Mouse (Mus musculus) erythroid progenitor cell, adult 5-6 weeks (primary cell): ENCODE measurements at regions not wholly inside any gene's neighbourhood (a gene's known extent, or its start where the extent isn't known, plus 50 kb on each side); places are given as distances from the start of the nearest gene placed in this dataset.
"Not testable (repeated sequence)": the region's sequence is repeated elsewhere in the genome, so short reads cannot be mapped to it uniquely, and the experiment has no call there.

ENCODE experiments used
- ATAC-seq: replicated peaks from 2 replicates; pipeline ENCODE4 v1.8.0; 2016; ENCODE audit warnings: moderate number of reproducible peaks, mild to moderate bottlenecking, moderate TSS enrichment, inconsistent platforms; ENCODE audit not compliant: poor library complexity, low FRiP score, severe bottlenecking

GRCm38 (mm10) chr4:145455573-145455972 is 55.0 kb upstream of the Zfp990 start:
- ATAC-seq: not testable (repeated sequence)

- ATAC-seq: no peak
Observed at GRCm38 (mm10) chr4:145448586-145448985, 62.0 kb upstream of the Zfp990 start.

- ATAC-seq: not testable (repeated sequence)
Observed at GRCm38 (mm10) chr4:145436718-145437117, 73.8 kb upstream of the Zfp990 start.

GRCm38 (mm10) chr4:145434519-145434918 is 76.0 kb upstream of the Zfp990 start:
- no peak for ATAC-seq

GRCm38 (mm10) chr4:145434071-145434470 is 76.5 kb upstream of the Zfp990 start:
- no peak for ATAC-seq

GRCm38 (mm10) chr4:145433235-145433634 is 77.3 kb upstream of the Zfp990 start:
- not testable (repeated sequence) for ATAC-seq

GRCm38 (mm10) chr4:145431910-145432765 is 78.4 kb upstream of the Zfp990 start:
- ATAC-seq: no peak

- ATAC-seq: not testable (repeated sequence)
Observed at GRCm38 (mm10) chr4:145417837-145418236, 92.7 kb upstream of the Zfp990 start.

GRCm38 (mm10) chr4:145411141-145411540 is 96.2 kb upstream of the Tnfrsf8 start:
- no peak for ATAC-seq

GRCm38 (mm10) chr4:145409796-145410475 is 95.0 kb upstream of the Tnfrsf8 start:
- ATAC-seq: no peak

- ATAC-seq: 0 out of 2 replicates have a peak, but pooled peaks have one; percentile 30
Observed at GRCm38 (mm10) chr4:145406050-145406449, 91.1 kb upstream of the Tnfrsf8 start.

GRCm38 (mm10) chr4:145404230-145404629 is 89.3 kb upstream of the Tnfrsf8 start:
- ATAC-seq: not testable (repeated sequence)

- ATAC-seq: not testable (repeated sequence)
Observed at GRCm38 (mm10) chr4:145378876-145379275, 63.9 kb upstream of the Tnfrsf8 start.

GRCm38 (mm10) chr4:145377306-145378067 is 62.5 kb upstream of the Tnfrsf8 start:
- ATAC-seq: not testable (repeated sequence)

GRCm38 (mm10) chr4:145369753-145370152 is 54.8 kb upstream of the Tnfrsf8 start:
- no peak for ATAC-seq

- no peak for ATAC-seq
Observed at GRCm38 (mm10) chr4:145367274-145367822, 52.4 kb upstream of the Tnfrsf8 start.

GRCm38 (mm10) chr4:145366301-145366700 is 51.3 kb upstream of the Tnfrsf8 start:
- no peak for ATAC-seq

- ATAC-seq: not testable (repeated sequence)
Observed at GRCm38 (mm10) chr4:145365793-145366192, 50.8 kb upstream of the Tnfrsf8 start.
